Mouse (Mus musculus): ENCODE data around the gene Smn1. TPM values are rescaled to one million over a fixed set of nuclear protein-coding genes. Genes with fewer than 3 reads are reported as not detected.

Smn1 gene
- polyA plus RNA-seq, 1 experiment = 19.0 TPM

Other genes starting within 250 kb of the Smn1 start
- gene Cartpt, start 223.8 kb upstream of the Smn1 start, polyA plus RNA-seq (2012; rRNA removed) = 0.10 TPM in 1 of 2 replicates, not detected in the other
- gene Mccc2, start 109.2 kb upstream of the Smn1 start, polyA plus RNA-seq (2012; rRNA removed) = 12.3 and 13.4 TPM in 2 replicates
- gene Bdp1, start 20.8 kb upstream of the Smn1 start, polyA plus RNA-seq (2012; rRNA removed) = 1.4 and 2.0 TPM in 2 replicates
- 618 and 898 TPM in 2 replicates for gene Serf1, start 16.8 kb upstream of the Smn1 start, polyA plus RNA-seq (2012; rRNA removed)
- gene Naip2, start 77.2 kb downstream of the Smn1 start, polyA plus RNA-seq (2012; rRNA removed) = 0.10 and 0.12 TPM in 2 replicates
- gene Naip5, start 121.5 kb downstream of the Smn1 start, polyA plus RNA-seq (2012; rRNA removed) = 0.26 and 0.28 TPM in 2 replicates
- gene Naip6, start 192.8 kb downstream of the Smn1 start, polyA plus RNA-seq (2012; rRNA removed) = 0.30 and 0.32 TPM in 2 replicates